Mouse (Mus musculus): Measurements from ENCODE around the gene Akr1b10.
"Not testable (repeated sequence)": the region's sequence is repeated elsewhere in the genome, so short reads cannot be mapped to it uniquely, and the experiment has no call there.

Akr1b10 gene

GRCm38 (mm10) chr6:34371700-34372351, 12.2 kb upstream of the Akr1b10 start:
- DNase-seq (ENCODE audit: low spot score): peak; percentile 78

GRCm38 (mm10) chr6:34373841-34374240, 10.2 kb upstream of the Akr1b10 start:
- no peak for DNase-seq (ENCODE audit: low spot score)

GRCm38 (mm10) chr6:34375888-34376287, 8.1 kb upstream of the Akr1b10 start:
- not testable (repeated sequence) for DNase-seq (ENCODE audit: low spot score)

GRCm38 (mm10) chr6:34383401-34383800, 617 bp upstream of the Akr1b10 start:
- DNase-seq (ENCODE audit: low spot score): no peak

- peak; percentile 13 for DNase-seq (ENCODE audit: low spot score)
Observed at GRCm38 (mm10) chr6:34384701-34385370, 818 bp downstream of the Akr1b10 start.

GRCm38 (mm10) chr6:34388420-34389156, 4.6 kb downstream of the Akr1b10 start:
- no peak for DNase-seq (ENCODE audit: low spot score)

GRCm38 (mm10) chr6:34395897-34396296, 11.9 kb downstream of the Akr1b10 start:
- DNase-seq (ENCODE audit: low spot score): no peak

GRCm38 (mm10) chr6:34398431-34398830, 14.4 kb downstream of the Akr1b10 start:
- DNase-seq (ENCODE audit: low spot score): no peak

- DNase-seq (ENCODE audit: low spot score): no peak
Observed at GRCm38 (mm10) chr6:34399606-34400220, 15.7 kb downstream of the Akr1b10 start.

GRCm38 (mm10) chr6:34400696-34401095, 16.7 kb downstream of the Akr1b10 start:
- no peak for DNase-seq (ENCODE audit: low spot score)

GRCm38 (mm10) chr6:34406746-34407145, 22.7 kb downstream of the Akr1b10 start:
- DNase-seq (ENCODE audit: low spot score): no peak

GRCm38 (mm10) chr6:34407403-34407802, 23.4 kb downstream of the Akr1b10 start:
- no peak for DNase-seq (ENCODE audit: low spot score)

- DNase-seq (ENCODE audit: low spot score): no peak
Observed at GRCm38 (mm10) chr6:34412023-34412422, 28.0 kb downstream of the Akr1b10 start, which contains the start of gene Akr1b7. TSS of gene Akr1b7 (plus strand) at chr6:34412334.

- DNase-seq (ENCODE audit: low spot score): no peak
Observed at GRCm38 (mm10) chr6:34412688-34413087, 28.7 kb downstream of the Akr1b10 start.

GRCm38 (mm10) chr6:34413386-34413785, 29.4 kb downstream of the Akr1b10 start:
- not testable (repeated sequence) for DNase-seq (ENCODE audit: low spot score)

GRCm38 (mm10) chr6:34416521-34416920, 32.5 kb downstream of the Akr1b10 start:
- no peak for DNase-seq (ENCODE audit: low spot score)

- DNase-seq (ENCODE audit: low spot score): no peak
Observed at GRCm38 (mm10) chr6:34419071-34419470, 35.1 kb downstream of the Akr1b10 start.

- DNase-seq (ENCODE audit: low spot score): no peak
Observed at GRCm38 (mm10) chr6:34439006-34439405, 55.0 kb downstream of the Akr1b10 start.

- no peak for DNase-seq (ENCODE audit: low spot score)
Observed at GRCm38 (mm10) chr6:34441556-34442257, 57.7 kb downstream of the Akr1b10 start.

GRCm38 (mm10) chr6:34443791-34444190, 59.8 kb downstream of the Akr1b10 start:
- DNase-seq (ENCODE audit: low spot score): no peak

All from T-cell, adult 2 months (primary cell).